Mouse (Mus musculus): ENCODE measurements around the gene Sdc3.

- TF ChIP-seq CTCF (IDR thresholded peaks at IDR 0.05; ENCODE audit: insufficient read depth, low read length) (no peak), POLR2A (IDR thresholded peaks at IDR 0.05; ENCODE audit: borderline replicate concordance, extremely low read depth, low read depth, low read length) (no peak)
Observed at GRCm38 (mm10) chr4:130798416-130798815, 6.1 kb downstream of the Sdc3 start.

All from lung, adult 2 months (tissue).